Mouse (Mus musculus): ENCODE measurements around the gene Numa1. TPM values are rescaled to one million over a fixed set of nuclear protein-coding genes. Genes with fewer than 3 reads are reported as not detected.

Gene Numa1
- polyA plus RNA-seq, 1 experiment from 2014 or later = 39.9 TPM

- H3K9ac ChIP-seq (ENCODE audit: low read depth, low read length) = no peak overlapping the region
- peak overlapping the region; percentile 15 for H3K27ac ChIP-seq (ENCODE audit: low read length)
- no peaks in the 10 kb centered on the region for H3K27me3 ChIP-seq (replicated peaks; ENCODE audit: control insufficient read depth, insufficient read depth, low read length)
- no peaks in the 10 kb centered on the region for H3K36me3 ChIP-seq (ENCODE audit: control insufficient read depth, insufficient read depth, low read length)
- 64% methylated on average over 2 of the region's 2 CpGs for WGBS
- no peak for ATAC-seq
- H3K4me3 ChIP-seq (ENCODE audit: low read length) = no peak overlapping the region
- H3K4me1 ChIP-seq (ENCODE audit: control insufficient read depth, insufficient read depth, low read length) = peaks cover 38% of the 10 kb centered on the region
- H3K9me3 ChIP-seq (ENCODE audit: control insufficient read depth, low read length) = no peaks in the 10 kb centered on the region
- peak overlapping the region; percentile 14; the same call in 1 of the 2 replicates for H3K4me2 ChIP-seq (ENCODE audit: low read depth, low read length)
Observed at GRCm38 (mm10) chr7:101968751-101969150, 34.8 kb downstream of the Numa1 start.

DNA sequence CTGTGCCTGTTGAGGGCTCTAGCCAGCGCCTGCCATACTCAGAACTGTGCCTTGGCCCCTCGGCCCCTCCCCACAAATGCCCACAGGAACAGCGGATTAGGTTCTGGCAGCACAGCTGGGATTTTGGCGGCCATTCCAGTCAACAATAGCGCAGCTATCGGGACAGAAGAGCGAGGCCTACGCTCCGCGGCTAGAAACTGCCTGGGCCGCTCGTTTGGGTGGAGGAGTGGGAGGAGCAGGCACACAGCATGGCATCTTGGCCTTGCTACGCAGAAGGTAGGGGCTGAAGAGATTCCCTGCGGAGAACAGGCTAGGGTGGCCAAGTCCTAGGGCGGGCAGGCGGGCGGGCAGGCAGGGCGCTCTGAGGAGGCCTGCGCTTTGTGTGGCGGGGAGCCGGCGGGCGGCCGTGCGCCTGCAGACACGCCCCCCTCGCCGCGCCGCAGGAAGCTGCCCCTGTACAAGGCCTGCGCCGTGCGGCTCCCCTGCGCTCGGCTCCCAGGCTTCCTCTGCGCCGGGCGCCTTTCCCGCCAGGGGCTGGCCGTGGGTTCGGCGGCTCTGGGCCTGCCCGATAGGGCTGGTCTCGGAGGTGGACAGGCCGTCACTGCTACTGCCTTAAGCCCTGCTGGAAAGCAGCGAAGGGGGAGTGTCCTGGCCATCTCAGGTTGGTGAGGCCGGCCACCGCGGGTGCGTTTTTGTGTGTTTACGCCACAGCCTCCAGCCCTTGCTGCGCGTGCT is 36.0 kb downstream of the Numa1 start:
- ATAC-seq = peak; percentile 92
- no peaks in the 10 kb centered on the region for H3K36me3 ChIP-seq (ENCODE audit: control insufficient read depth, insufficient read depth, low read length)
- peaks cover 40% of the 10 kb centered on the region for H3K4me1 ChIP-seq (ENCODE audit: control insufficient read depth, insufficient read depth, low read length)
- H3K4me3 ChIP-seq (ENCODE audit: low read length) = peak overlapping the region; percentile 79
- under 1% methylated on average over 48 of the region's 53 CpGs for WGBS
- H3K4me2 ChIP-seq (ENCODE audit: low read depth, low read length) = peak overlapping the region; percentile 83
- H3K27me3 ChIP-seq (replicated peaks; ENCODE audit: control insufficient read depth, insufficient read depth, low read length) = no peaks in the 10 kb centered on the region
- H3K9ac ChIP-seq (ENCODE audit: low read depth, low read length) = peak overlapping the region; percentile 89
- no peaks in the 10 kb centered on the region for H3K9me3 ChIP-seq (ENCODE audit: control insufficient read depth, low read length)
- peak overlapping the region; percentile 100 for H3K27ac ChIP-seq (ENCODE audit: low read length)

GRCm38 (mm10) chr7:101970429-101970775 is 36.5 kb downstream of the Numa1 start:
- H3K4me1 ChIP-seq (ENCODE audit: control insufficient read depth, insufficient read depth, low read length) = peaks cover 41% of the 10 kb centered on the region
- peak overlapping the region; percentile 79 for H3K4me3 ChIP-seq (ENCODE audit: low read length)
- H3K27ac ChIP-seq (ENCODE audit: low read length) = peak overlapping the region; percentile 100
- H3K4me2 ChIP-seq (ENCODE audit: low read depth, low read length) = peak overlapping the region; percentile 83
- H3K9ac ChIP-seq (ENCODE audit: low read depth, low read length) = peak overlapping the region; percentile 89
- 0 out of 2 replicates have a peak, but pooled peaks cover 3% of the 10 kb centered on the region for H3K36me3 ChIP-seq (ENCODE audit: control insufficient read depth, insufficient read depth, low read length)
- no peaks in the 10 kb centered on the region for H3K27me3 ChIP-seq (replicated peaks; ENCODE audit: control insufficient read depth, insufficient read depth, low read length)
- 1% methylated on average over 17 of the region's 17 CpGs for WGBS
- H3K9me3 ChIP-seq (ENCODE audit: control insufficient read depth, low read length) = no peaks in the 10 kb centered on the region
- ATAC-seq = peak; percentile 76

GRCm38 (mm10) chr7:101970821-101971461 is 37.0 kb downstream of the Numa1 start:
- peak overlapping the region; percentile 100 for H3K27ac ChIP-seq (ENCODE audit: low read length)
- ATAC-seq = peak; percentile 54
- H3K4me1 ChIP-seq (ENCODE audit: control insufficient read depth, insufficient read depth, low read length) = peaks cover 41% of the 10 kb centered on the region
- peak overlapping the region; percentile 89 for H3K9ac ChIP-seq (ENCODE audit: low read depth, low read length)
- peak overlapping the region; percentile 83 for H3K4me2 ChIP-seq (ENCODE audit: low read depth, low read length)
- H3K36me3 ChIP-seq (ENCODE audit: control insufficient read depth, insufficient read depth, low read length) = 0 out of 2 replicates have a peak, but pooled peaks cover 3% of the 10 kb centered on the region
- no peaks in the 10 kb centered on the region for H3K9me3 ChIP-seq (ENCODE audit: control insufficient read depth, low read length)
- no peaks in the 10 kb centered on the region for H3K27me3 ChIP-seq (replicated peaks; ENCODE audit: control insufficient read depth, insufficient read depth, low read length)
- H3K4me3 ChIP-seq (ENCODE audit: low read length) = peak overlapping the region; percentile 79
- 2% methylated on average over 19 of the region's 19 CpGs for WGBS

DNA sequence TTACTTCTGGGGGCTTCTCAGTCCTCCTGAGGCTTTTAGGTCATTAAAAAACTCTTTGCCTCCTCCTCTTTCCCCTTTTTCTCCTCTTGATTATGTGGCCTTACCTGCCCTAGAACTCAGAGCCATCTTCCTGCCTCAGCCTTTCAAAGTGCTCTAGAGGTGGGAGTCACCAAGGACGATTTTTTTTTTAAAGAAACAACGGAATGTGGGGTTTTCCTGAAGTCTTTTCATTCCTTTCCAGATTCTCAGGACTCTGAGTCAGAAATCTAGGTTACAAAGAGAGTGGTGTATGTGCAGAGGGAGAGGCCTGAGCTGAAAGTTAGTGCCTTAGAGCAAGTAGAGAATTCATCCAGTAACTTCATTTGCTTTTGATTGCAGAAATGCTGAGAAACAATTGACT is 37.8 kb downstream of the Numa1 start:
- 33% methylated on average over 2 of the region's 2 CpGs for WGBS
- 0 out of 2 replicates have a peak, but pooled peaks cover 3% of the 10 kb centered on the region for H3K36me3 ChIP-seq (ENCODE audit: control insufficient read depth, insufficient read depth, low read length)
- H3K4me1 ChIP-seq (ENCODE audit: control insufficient read depth, insufficient read depth, low read length) = peaks cover 41% of the 10 kb centered on the region
- peak overlapping the region; percentile 100 for H3K27ac ChIP-seq (ENCODE audit: low read length)
- peak overlapping the region; percentile 83 for H3K4me2 ChIP-seq (ENCODE audit: low read depth, low read length)
- no peaks in the 10 kb centered on the region for H3K27me3 ChIP-seq (replicated peaks; ENCODE audit: control insufficient read depth, insufficient read depth, low read length)
- no peaks in the 10 kb centered on the region for H3K9me3 ChIP-seq (ENCODE audit: control insufficient read depth, low read length)
- no peak for ATAC-seq
- peak overlapping the region; percentile 89 for H3K9ac ChIP-seq (ENCODE audit: low read depth, low read length)
- H3K4me3 ChIP-seq (ENCODE audit: low read length) = peak overlapping the region; percentile 79

GRCm38 (mm10) chr7:101973730-101974129 is 39.8 kb downstream of the Numa1 start:
- 61% methylated on average over 3 of the region's 3 CpGs for WGBS
- Histone ChIP-seq H3K4me1 (ENCODE audit: control insufficient read depth, insufficient read depth, low read length) (peaks cover 34% of the 10 kb centered on the region), H3K4me3 (ENCODE audit: low read length) (no peak overlapping the region), H3K27ac (ENCODE audit: low read length) (peak overlapping the region; percentile 57; the same call in 1 of the 2 replicates), H3K9me3 (ENCODE audit: control insufficient read depth, low read length) (no peaks in the 10 kb centered on the region), H3K9ac (ENCODE audit: low read depth, low read length) (no peak overlapping the region), H3K36me3 (ENCODE audit: control insufficient read depth, insufficient read depth, low read length) (0 out of 2 replicates have a peak, but pooled peaks cover 3% of the 10 kb centered on the region), H3K4me2 (ENCODE audit: low read depth, low read length) (peak overlapping the region; percentile 20; the same call in 1 of the 2 replicates), H3K27me3 (replicated peaks; ENCODE audit: control insufficient read depth, insufficient read depth, low read length) (no peaks in the 10 kb centered on the region)
- no peak for ATAC-seq

GRCm38 (mm10) chr7:101974505-101974904 is 40.6 kb downstream of the Numa1 start:
- Histone ChIP-seq H3K9me3 (ENCODE audit: control insufficient read depth, low read length) (no peaks in the 10 kb centered on the region), H3K4me1 (ENCODE audit: control insufficient read depth, insufficient read depth, low read length) (peaks cover 30% of the 10 kb centered on the region), H3K36me3 (ENCODE audit: control insufficient read depth, insufficient read depth, low read length) (0 out of 2 replicates have a peak, but pooled peaks cover 3% of the 10 kb centered on the region), H3K4me3 (ENCODE audit: low read length) (no peak overlapping the region), H3K9ac (ENCODE audit: low read depth, low read length) (no peak overlapping the region), H3K27ac (ENCODE audit: low read length) (no peak overlapping the region), H3K27me3 (replicated peaks; ENCODE audit: control insufficient read depth, insufficient read depth, low read length) (no peaks in the 10 kb centered on the region), H3K4me2 (ENCODE audit: low read depth, low read length) (no peak overlapping the region)
- no peak for ATAC-seq
- WGBS = 33% methylated on average over 2 of the region's 2 CpGs

GRCm38 (mm10) chr7:101982735-101983134 is 48.8 kb downstream of the Numa1 start:
- no peak overlapping the region for H3K4me2 ChIP-seq (ENCODE audit: low read depth, low read length)
- H3K4me3 ChIP-seq (ENCODE audit: low read length) = no peak overlapping the region
- H3K36me3 ChIP-seq (ENCODE audit: control insufficient read depth, insufficient read depth, low read length) = peaks cover 2% of the 10 kb centered on the region; the same call in 1 of the 2 replicates
- H3K9me3 ChIP-seq (ENCODE audit: control insufficient read depth, low read length) = no peaks in the 10 kb centered on the region
- 67% methylated on average over 1 of the region's 1 CpGs for WGBS
- no peaks in the 10 kb centered on the region for H3K27me3 ChIP-seq (replicated peaks; ENCODE audit: control insufficient read depth, insufficient read depth, low read length)
- no peaks in the 10 kb centered on the region for H3K4me1 ChIP-seq (ENCODE audit: control insufficient read depth, insufficient read depth, low read length)
- no peak overlapping the region for H3K9ac ChIP-seq (ENCODE audit: low read depth, low read length)
- ATAC-seq = peak; percentile 50
- no peak overlapping the region for H3K27ac ChIP-seq (ENCODE audit: low read length)

DNA sequence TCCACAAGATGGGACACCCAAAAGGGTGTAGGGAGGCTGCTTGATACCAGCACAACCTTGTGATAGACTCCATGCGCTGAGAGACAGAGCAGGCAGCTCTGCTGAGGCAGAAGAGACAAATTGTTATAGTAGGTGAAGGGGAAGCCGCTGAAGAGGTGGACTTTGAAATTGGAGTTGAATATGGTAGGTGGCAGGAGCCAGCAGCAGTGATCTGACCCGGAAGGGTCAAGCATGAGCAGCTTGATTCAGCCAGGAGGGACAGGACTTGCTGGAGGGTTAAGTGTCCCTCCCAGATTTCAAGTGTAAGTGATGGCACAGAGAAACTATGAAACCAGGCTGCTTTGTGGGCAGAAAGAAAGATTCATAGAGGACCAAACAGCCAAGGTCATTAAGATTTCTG is 51.2 kb downstream of the Numa1 start:
- no peak overlapping the region for H3K27ac ChIP-seq (ENCODE audit: low read length)
- no peak overlapping the region for H3K4me2 ChIP-seq (ENCODE audit: low read depth, low read length)
- no peak overlapping the region for H3K9ac ChIP-seq (ENCODE audit: low read depth, low read length)
- H3K4me3 ChIP-seq (ENCODE audit: low read length) = no peak overlapping the region
- 93% methylated on average over 3 of the region's 3 CpGs for WGBS
- no peaks in the 10 kb centered on the region for H3K9me3 ChIP-seq (ENCODE audit: control insufficient read depth, low read length)
- no peak for ATAC-seq
- H3K4me1 ChIP-seq (ENCODE audit: control insufficient read depth, insufficient read depth, low read length) = no peaks in the 10 kb centered on the region
- H3K36me3 ChIP-seq (ENCODE audit: control insufficient read depth, insufficient read depth, low read length) = peaks cover 6% of the 10 kb centered on the region; the same call in 1 of the 2 replicates
- no peaks in the 10 kb centered on the region for H3K27me3 ChIP-seq (replicated peaks; ENCODE audit: control insufficient read depth, insufficient read depth, low read length)

All from intestine, embryonic 16.5 days (tissue).